Mouse (Mus musculus) olfactory bulb, adult 2 months (tissue): ENCODE data around the gene Fem1b.

Source experiments
- CTCF ChIP-seq: fragments of 200-500 bp; IDR thresholded peaks from 2 replicates; pipeline ENCODE4 v1.5.1; 2012; ENCODE audit warnings: low read depth, mild to moderate bottlenecking, low read length, moderate library complexity; ENCODE audit not compliant: insufficient read depth
- POLR2A ChIP-seq: fragments of 200-500 bp; IDR thresholded peaks from 2 replicates; pipeline ENCODE4 v1.6.1; 2012; ENCODE audit warnings: mild to moderate bottlenecking, low read depth, low read length, moderate library complexity; ENCODE audit not compliant: insufficient read depth

DNA sequence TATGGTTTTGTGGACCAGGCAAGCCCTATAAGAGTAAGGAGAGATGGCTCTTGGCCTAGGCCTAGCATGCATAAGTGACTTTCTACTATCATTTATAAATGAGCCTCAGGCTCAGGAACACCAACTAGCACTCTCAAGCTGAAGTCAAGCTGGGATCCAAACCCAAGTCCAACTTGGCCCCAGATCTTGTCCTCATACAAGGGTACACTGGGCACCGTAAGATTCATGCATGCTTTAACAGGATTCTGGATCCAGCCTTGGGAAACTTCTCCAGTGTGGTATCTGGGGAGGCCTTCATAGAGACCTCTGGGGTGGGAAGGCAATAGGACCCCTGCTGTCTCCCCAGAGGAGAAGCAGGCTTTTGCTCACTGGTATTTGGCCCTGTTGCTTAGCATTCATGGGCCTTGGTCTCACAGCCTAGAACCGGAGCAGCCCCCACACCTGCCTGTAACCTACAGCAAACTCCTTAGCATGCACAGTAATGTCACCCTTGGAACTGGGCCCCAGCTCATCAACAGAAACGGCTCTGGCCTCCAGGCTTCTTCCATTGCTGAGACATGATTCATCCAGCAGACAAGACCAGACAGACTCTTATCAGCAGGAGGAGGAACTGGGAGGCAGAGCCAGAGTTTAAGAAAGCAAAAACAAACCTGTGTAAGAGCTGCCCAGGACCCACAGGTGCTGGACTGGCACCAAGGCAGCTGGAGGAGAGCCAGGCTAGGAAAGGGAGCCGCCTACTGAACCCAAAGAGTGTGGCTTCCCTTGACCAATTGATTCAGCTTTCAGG, 6.3 kb upstream of the Fem1b start:
- no peak for TF ChIP-seq CTCF
- no peak for TF ChIP-seq POLR2A
